Mouse (Mus musculus) NIH3T3 (cell line): ENCODE data around the gene Pi4k2a.
"Not testable (repeated sequence)": the region's sequence is repeated elsewhere in the genome, so short reads cannot be mapped to it uniquely, and the experiment has no call there.

ENCODE experiments used
- DNase-seq: peaks from one replicate; pipeline ENCODE4 v3.0.0-alpha.2; 2012; ENCODE audit warnings: low read depth

Gene Pi4k2a

DNA sequence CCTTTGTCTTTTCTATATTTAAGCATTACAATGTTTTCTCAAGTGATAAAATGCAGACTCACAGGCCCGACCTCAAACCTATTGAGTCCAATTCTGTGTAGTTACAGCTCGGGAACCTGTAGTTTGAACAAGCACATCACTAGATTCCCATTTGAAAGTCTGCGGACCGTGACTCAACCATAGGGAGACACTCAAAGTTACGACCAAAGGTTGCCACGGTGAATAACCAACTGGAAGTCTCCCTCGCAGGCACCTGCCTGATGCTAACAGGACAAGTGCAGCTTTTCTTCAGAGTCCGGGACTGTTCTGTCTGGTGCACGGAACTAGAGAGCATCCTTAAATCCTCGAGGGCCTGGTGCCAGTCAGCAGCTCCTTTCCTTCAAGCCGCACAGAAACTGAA is 9.8 kb upstream of the Pi4k2a start:
- DNase-seq = no peak

DNA sequence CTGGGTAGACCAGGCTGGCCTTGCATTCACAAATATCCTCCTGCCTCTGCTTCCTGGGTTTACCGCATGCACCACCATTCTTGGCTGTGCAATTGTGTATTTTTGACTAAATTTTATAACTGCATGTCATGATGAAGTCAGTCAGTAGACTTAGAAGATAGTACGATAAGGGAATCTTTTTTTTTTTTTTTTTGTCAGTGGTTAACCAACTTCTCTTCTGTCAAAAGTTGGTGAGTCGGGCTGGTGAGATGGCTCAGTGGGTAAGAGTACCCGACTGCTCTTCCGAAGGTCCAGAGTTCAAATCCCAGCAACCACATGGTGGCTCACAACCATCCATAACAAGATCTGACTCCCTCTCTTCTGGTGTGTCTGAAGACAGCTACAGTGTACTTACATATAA is 8.7 kb upstream of the Pi4k2a start:
- not testable (repeated sequence) for DNase-seq

DNA sequence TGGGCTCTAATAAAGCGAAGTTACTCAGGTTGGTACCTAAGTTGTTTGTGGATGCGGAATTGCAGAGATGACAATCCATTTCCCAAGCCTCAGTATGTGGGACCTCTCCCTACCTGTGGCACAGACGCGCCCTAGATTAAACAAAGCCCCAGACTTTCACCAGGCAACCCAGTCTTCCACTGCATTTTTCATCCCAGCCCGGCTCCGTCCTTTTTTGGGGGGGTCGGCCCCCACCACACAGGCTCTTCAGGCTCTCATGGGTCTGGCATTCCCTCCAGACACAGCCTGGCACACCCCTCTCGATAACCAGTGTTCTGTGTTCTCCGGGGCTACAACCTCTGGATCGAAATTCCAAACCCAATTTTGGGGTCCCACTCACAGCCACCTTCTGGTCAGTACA is 4.6 kb upstream of the Pi4k2a start:
- DNase-seq = no peak

GRCm38 (mm10) chr19:42086166-42086565 is 4.1 kb upstream of the Pi4k2a start, which contains the start of gene Morn4:
Gene Morn4, minus strand, starts transcription at chr19:42086357.
- DNase-seq = peak; percentile 98

- peak; percentile 71 for DNase-seq
Measured at GRCm38 (mm10) chr19:42089103-42089747, 1.0 kb upstream of the Pi4k2a start.

DNA sequence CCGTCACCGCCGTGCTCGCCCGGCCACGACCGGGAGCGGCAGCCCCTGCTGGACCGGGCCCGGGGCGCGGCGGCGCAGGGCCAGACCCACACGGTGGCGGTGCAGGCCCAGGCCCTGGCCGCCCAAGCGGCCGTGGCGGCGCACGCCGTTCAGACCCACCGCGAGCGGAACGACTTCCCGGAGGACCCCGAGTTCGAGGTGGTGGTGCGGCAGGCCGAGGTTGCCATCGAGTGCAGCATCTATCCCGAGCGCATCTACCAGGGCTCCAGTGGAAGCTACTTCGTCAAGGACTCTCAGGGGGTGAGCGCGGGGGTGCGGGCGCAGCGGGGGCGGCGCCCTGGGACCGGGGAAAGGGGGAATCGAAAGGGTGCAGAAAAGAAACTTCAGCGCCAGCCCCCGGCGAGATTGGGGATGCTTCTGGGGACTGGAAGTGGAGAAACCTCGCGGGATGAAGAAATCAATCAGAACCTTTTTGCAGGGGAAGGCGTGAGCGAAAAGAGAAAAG is 419 bp downstream of the Pi4k2a start:
- peak; percentile 81 for DNase-seq

DNA sequence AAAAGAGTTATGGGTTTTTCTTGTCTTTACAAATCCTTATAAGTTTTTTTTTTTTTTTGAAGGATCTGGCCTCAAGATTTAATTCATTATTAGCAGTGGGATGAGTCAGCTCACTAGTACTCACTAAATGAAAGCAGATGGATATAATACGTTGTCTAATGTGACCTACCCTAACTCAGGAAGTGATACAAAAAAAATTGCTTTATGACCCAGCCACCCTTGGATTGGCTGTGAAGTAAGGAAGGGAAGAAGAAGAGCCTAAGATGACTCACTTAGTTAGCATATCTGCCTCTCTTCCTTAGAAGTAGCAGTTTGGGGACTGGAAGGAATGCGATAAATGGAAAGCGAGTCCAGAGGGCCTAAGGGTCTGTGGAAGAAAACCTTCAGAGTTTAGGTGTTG is 9.1 kb downstream of the Pi4k2a start:
- peak; percentile 74 for DNase-seq

DNA sequence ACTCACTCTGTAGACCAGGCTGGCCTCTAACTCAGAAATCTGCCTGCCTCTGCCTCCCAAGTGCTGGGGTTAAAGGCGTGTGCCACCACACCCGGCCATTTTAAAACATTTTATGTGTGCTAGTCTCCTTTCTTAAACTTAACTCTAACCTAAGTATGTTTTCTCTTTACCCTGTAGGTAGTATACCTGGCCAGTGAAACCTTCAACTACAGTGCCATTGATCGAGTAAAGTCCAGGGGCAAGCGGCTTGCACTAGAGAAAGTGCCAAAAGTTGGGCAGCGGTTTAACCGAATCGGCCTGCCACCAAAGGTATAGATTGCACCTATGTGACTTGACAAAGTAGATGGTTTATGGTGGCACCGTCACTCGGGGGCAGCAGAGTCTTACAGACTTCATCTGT is 14.4 kb downstream of the Pi4k2a start:
- DNase-seq = no peak

- no peak for DNase-seq
Measured at GRCm38 (mm10) chr19:42115783-42116335, 25.6 kb downstream of the Pi4k2a start.

- DNase-seq = no peak
Measured at GRCm38 (mm10) chr19:42118142-42118541, 27.9 kb downstream of the Pi4k2a start.

GRCm38 (mm10) chr19:42118596-42118995 is 28.3 kb downstream of the Pi4k2a start:
- no peak for DNase-seq

GRCm38 (mm10) chr19:42120451-42120850 is 30.2 kb downstream of the Pi4k2a start:
- DNase-seq = no peak

- DNase-seq = no peak
Measured at GRCm38 (mm10) chr19:42124684-42125083, 34.4 kb downstream of the Pi4k2a start.

GRCm38 (mm10) chr19:42125501-42126218 is 35.4 kb downstream of the Pi4k2a start:
- peak; percentile 57 for DNase-seq

DNA sequence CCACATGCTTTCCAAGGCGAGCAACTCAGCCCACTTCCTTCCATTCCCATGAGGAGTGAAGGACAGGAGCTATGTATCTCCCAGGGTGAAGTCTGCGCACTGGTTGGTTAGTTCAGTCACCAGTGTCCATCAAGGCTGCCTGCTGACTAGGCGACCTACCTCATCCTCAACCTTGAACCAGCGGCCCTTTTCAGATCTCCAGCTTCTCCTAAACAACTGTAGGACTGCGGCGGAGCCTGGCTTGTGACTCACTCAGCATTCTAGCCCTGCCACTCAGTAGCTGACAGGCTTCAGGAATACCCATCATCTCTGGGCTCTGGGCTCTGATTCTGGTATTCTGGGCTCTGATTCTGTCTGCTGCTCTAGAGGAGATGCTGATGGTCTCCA is 35.9 kb downstream of the Pi4k2a start:
- peak; percentile 49 for DNase-seq

DNA sequence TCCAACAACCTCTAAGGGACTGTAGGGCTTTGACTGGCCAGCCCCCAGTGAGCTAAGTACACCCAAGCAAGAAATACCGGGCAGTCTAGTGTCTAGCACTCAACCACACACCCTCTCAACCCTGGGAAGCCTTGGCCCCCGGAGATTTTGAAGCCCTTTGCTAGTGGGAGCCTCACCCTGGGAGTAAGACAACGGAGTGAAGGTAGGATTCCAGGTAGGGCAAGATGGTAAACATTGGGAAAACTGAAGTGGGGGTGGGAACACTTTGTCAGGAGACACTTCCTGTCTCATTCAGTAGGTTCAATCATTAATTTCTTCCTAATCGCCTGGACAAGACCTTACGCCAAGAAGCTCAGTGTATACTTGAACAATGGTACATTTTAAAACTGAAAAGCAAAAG is 36.8 kb downstream of the Pi4k2a start:
- DNase-seq = no peak

GRCm38 (mm10) chr19:42128052-42128740 is 37.9 kb downstream of the Pi4k2a start:
- DNase-seq = no peak

DNA sequence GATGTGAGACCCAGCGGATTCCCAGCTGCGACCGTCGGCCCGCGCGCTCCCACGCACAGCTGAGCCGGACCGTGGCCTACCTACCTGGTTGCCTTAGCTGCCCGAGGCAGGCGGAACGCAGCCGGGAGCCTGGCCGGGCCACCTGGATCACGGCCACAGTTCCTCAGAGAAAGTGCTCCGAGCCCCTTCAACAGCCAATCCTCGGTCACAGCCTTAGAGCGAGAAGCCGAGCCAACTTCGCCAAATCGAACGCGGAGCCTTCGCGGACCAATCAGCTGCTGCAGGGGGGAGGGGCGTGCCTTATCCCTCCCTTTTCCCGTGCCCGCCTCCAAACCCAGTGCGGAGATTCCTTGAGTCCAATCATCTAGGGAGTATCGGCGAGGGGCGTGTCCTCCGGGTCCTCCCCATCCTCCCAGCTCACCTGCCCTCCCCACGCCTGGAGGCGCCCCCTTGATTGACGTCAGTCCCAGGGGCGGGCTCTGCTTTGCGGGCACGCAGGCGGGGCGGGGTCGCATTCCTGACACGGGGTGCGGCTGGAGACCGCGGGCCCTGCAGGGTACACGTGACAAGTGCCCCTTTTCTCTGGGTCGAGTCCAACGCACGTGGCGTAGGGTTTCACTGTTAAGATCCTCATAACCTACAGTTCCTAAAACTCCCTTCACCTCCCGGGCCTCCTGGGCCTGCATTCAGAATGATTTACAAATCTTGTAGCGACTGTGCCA is 38.7 kb downstream of the Pi4k2a start, which contains the start of gene Avpi1:
Gene Avpi1 (minus strand): TSS at position 273 of the 722 bp plus-strand sequence.
- peak; percentile 100 for DNase-seq

- no peak for DNase-seq
Measured at GRCm38 (mm10) chr19:42129509-42130293, 39.4 kb downstream of the Pi4k2a start.

DNA sequence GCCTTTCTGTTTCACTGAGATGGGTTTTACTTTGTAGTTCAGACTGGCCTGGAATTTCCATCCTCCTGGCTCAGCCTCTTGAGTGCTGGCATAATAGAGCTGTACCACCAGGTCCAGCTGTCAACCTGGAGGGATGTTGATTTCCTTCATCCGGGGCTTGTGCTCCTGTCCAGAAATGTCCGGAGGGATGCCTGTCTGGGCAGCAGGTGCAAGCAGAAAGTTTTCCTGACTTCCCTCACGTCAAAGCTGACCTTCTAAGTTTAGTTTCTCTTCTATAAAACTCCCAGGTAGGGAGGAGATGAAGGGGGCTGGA is 40.0 kb downstream of the Pi4k2a start:
- DNase-seq = no peak

- peak; percentile 86 for DNase-seq
Measured at GRCm38 (mm10) chr19:42131101-42131500, 40.8 kb downstream of the Pi4k2a start.
